Mouse (Mus musculus) lung, postnatal 4 days (tissue): ENCODE measurements around the gene Olfr1318.

Experiments
- DNase-seq, 2 experiments: peaks; one replicate each; pipeline ENCODE4 v3.0.0; 2021

The Olfr1318 gene

DNA sequence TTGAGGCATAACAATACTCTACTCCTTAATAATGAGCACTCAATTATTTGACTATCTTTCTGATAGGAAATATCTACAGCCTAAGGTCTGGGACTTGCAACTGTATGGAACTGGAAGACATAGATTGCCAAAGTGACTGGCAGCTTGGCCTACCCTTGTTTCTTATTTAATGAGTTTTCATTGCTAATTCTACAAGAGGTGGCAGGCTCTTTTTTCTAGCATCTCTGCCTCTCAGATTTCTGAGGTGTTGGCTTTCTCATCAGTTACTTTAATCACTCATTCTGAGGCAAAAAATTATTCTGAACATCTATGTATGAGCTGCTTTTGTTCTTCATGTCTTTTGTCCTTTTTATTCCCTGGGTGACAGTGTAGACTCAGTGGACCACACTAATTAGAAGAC lies at the start of gene Olfr1318:
Olfr1318 (plus strand) TSS at position 301 of the 400 bp plus-strand sequence.
- DNase-seq: no peak

DNA sequence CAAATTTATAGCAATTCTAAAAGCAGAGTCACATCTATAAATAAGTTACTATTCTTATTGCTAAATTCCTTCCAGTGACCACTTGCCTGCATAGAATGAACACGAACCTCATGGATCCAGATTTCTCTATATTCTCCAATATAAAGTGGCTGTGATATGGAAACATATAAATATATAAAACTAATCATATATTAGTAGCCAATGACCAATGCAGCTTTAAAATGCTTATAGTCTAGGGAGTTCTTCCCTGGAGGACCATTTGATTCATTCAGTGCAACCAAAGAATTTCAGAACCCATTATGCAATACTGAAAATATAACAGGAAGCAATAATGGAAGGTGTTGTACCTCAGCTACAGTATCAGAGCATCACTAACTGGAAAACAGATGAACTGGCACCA lies 38.7 kb upstream of the Olfr1318 start, which contains the start of gene Olfr1315-ps1:
Olfr1315-ps1 (minus strand) TSS at position 101 of the 400 bp plus-strand sequence.
- no peak for DNase-seq

DNA sequence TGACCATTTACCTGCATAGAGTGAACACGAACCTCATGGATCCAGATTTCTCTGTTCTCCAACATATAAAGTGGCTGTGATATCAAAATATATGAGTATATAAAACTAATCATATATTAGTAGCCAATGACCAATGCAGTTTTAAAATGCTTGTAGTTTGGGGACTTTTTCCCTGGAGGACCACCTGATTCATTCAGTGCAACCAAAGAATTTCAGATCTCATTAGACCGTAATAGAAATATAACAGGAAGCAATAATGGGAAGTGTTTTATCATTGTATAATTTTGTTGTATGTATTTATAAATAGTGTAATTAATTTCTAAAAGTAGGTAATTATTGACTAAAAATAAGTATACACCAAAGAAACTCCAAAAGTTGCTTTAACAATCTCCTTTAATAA lies 19.1 kb upstream of the Olfr1318 start, which contains the start of gene Olfr1316:
Olfr1316 (minus strand) TSS at position 101 of the 400 bp plus-strand sequence.
- no peak for DNase-seq

DNA sequence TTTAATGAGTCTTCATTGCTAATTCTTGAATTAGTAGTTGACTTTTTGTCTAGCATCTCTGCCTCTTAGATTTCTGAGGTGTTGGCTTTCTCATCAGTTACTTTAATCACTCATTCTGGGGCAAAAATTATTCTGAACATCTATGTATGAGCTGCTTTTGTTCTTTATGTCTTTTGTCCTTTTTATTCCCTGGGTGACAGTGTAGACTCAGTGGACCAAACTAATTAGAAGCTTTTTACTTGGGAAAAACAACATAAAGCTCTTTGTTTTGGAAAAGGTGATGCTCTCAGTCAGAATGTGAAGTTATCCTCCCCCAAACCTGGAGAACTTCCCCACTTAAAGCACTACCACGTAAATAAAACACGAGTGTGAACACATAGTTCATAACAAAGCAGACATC lies 14.0 kb upstream of the Olfr1318 start, which contains the start of gene Olfr1317:
Olfr1317 (plus strand) TSS at position 301 of the 400 bp plus-strand sequence.
- DNase-seq: no peak

DNA sequence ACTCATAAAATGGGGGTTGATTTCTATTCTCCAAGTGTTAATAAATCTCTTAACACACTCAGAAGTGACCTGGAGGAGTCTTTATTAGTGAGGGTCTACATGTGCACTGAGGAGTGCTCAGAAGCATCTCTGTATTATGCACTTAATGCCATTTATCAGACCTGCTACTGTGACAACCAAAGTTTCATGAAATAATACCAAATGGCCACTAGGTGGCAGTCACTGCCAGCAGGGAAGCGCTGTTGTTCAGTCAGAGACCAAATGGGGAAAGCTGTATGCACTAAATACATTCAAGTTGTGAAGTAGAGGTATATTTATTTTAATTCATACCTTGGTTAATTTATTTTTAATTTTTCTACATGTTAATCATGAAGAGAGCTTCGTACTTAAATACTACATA lies 42.9 kb downstream of the Olfr1318 start:
- DNase-seq: peak; percentile 23 to 53

DNA sequence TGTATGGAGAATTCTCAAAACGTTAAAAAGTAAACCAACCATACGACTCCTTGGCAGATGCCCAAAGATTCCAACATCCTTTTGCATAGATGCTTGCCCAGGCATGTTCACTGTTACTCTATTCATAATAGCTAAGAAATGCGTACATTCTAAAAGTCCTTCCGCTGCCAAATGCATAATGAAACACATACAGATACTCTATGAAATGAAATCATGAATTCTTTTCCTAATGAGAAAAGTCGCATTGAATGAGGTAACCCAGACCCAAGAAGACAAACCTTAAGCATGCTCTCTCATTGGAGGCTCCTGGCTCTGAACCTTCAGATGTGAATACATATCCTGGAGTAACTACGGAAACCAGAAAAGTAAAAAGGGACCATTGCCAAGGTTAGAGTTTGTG lies 49.1 kb downstream of the Olfr1318 start:
- DNase-seq: no peak
